Mouse (Mus musculus) layer of hippocampus, adult 2 months (tissue): ENCODE data around the gene Lrch2. TPM values are rescaled to one million over a fixed set of nuclear protein-coding genes. Genes with fewer than 3 reads are reported as not detected.
"Not testable (repeated sequence)": the region's sequence is repeated elsewhere in the genome, so short reads cannot be mapped to it uniquely, and the experiment has no call there.

Experiments
- DNase-seq, 2 experiments: peaks; one replicate each; pipeline ENCODE4 v3.0.0; 2022; ENCODE audit warnings: low spot score in 2 of 2
- H3K27ac ChIP-seq: fragments of 200-600 bp; 2 replicates; pipeline ENCODE4 v1.8.1; 2022
- H3K4me3 ChIP-seq: fragments of 200-600 bp; 2 replicates; pipeline ENCODE4 v1.8.1; 2022; ENCODE audit warnings: mild to moderate bottlenecking
- CTCF ChIP-seq: fragments of 200-600 bp; conservative IDR thresholded peaks from 2 replicates; pipeline ENCODE4 v1.8.1; 2022; ENCODE audit warnings: antibody characterized with exemption, mild to moderate bottlenecking, moderate library complexity
- long read RNA-seq, 2 experiments: library from polyadenylated mRNA; stranded (forward); transcript quantifications; one replicate each; pipeline ENCODE4 v2.0.0; 2021; ENCODE audit warnings: borderline mapping rate in 2 of 2
- total RNA-seq, 2 experiments: library from RNA; stranded (reverse); gene quantifications; 2 replicates each; pipeline ENCODE4 v1.2.3; 2021

The Lrch2 gene
- 10 to 100 TPM; 24.7 to 25.3 TPM for total RNA-seq
- long read RNA-seq, experiment 1, partial matches to known transcripts = 0 of 1 reads
- long read RNA-seq, experiment 1, other reads (novel, unspliced or antisense) = 1 of 1 reads
- long read RNA-seq, experiment 2, full-length matches to known transcripts = 1 of 1 reads
- long read RNA-seq, experiment 2, partial matches to known transcripts = 0 of 1 reads
- long read RNA-seq, experiment 2, other reads (novel, unspliced or antisense) = 0 of 1 reads

DNA sequence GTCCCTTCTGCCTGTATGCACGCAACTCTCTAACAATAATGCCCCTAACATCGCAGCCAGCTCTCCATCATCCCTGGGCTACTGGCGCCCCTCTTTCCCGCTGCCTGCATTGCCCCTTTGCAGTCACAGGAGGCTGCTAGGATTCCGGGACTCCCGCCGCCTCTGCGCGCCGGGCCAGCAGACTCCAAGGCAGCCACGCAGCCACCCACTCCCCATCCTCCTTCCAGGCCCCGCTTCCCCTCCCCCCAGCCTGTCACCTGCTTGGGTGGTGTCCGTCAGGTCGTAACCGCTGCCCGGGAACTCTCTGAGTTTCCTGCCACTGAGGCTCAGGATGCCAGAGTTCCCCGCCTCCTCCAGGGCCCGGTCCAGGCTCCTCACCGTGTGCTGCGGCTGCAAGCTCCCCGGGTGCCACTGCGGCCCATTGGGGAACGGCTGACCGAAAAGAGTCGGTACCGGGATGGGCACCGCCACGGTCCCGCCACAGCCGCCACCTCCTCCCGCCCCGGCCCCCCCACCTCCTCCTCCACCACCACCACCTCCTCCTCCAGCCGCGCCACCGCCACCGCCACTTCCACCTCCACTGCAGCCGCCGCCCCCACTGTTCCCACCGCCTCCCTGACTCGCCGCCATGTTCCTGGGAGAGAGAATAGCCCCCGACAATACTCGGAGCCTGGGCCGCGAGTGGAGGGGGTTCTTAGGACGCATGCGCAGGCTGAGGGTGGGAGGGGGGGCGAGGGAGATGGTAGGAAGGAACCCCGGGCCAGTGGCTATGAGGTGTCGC lies at the start of gene Lrch2:
Lrch2 (minus strand) TSS at position 661 of the 781 bp plus-strand sequence.
- peak; percentile 50 for TF ChIP-seq CTCF
- Histone ChIP-seq H3K4me3 (peak within 1 kb of the TSS; percentile 61), H3K27ac (peak within 1 kb of the TSS; percentile 82)
- DNase-seq = peak; percentile 29 to 41

DNA sequence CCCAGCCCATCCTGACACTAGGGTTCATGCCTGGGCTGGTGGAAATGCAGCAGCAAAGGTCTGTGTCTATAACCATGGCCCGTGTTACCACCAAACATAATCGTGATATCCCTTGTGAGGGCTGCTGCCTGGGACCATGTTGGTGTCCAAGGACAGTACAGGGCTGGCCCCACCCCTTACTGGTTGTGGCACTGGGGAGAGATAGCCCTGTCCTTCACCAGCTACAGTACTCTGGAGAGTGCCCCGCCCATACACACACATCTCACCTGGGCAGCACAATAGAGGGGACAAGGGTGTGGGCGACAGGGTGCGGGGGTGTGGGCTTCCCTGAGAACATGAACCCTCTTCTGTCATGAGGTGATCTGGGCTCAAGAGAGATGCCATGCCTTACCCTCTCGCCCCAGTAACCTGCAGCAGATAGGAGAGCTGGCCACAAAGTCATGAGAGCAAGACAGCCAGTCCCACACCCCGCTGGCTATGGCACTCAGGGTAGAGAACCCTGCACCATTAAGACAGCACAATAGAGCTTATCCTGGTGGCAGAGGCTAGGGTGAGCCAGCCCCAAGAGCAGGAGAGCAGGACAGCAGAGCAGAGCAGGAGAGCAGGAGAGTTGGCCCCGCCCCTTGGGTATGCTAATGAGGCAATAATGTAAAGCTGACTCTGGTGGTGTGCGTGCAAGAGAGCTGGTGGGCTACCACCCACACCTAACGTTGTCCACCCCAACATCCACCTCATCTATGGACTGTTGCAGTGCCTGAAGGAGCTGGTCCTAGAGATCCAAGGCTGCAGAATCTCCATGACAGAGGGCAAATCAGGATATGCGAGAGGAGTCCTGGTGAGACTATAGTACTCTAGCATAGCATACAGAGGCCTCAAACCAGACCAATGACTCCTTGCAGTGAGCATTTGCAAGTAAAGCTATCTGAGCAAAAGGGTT lies 12.7 kb downstream of the Lrch2 start:
- Histone ChIP-seq H3K27ac (no peak overlapping the region), H3K4me3 (no peak overlapping the region)
- DNase-seq = no peak
- no peak for TF ChIP-seq CTCF

DNA sequence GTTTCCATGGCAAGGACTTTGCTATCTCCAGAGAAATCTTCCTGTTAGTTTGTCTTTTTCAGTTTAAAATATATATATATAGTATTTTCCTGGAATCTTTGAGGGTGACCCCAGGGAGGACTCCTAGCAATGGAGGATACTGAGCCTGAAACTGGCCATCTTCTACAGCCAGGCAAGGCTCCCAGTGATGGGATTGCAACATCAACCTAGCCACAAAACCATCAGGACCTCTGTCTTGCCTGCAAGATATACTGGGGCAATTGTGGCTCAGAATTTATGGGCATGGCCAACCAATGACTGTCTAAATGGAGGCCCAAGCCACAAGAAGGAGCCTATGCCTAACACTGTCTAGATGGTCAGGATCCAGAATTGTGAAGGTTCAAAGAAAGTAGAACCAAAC lies 15.5 kb downstream of the Lrch2 start:
- DNase-seq = no peak
- H3K27ac ChIP-seq = no peak overlapping the region

DNA sequence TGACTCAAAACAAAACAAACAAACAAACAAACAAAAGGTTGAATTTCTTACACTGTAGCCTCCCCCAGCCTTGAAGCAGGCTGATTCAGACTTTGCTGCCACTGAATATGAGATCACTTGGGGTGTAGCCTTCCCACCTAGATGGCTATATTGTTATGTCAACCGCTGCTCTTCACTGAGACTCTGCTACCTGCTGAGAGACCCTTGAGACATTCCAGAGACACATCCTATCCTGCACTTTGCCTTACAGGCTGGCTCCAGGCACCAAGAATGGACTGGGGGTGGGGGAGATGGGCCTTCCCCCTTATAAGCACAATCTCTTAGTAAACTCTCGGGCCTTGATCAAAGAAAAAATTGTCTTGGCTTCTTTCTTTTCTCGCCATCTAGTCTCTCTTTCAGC lies 16.8 kb downstream of the Lrch2 start:
- not testable (repeated sequence) for DNase-seq, H3K4me3 ChIP-seq, H3K27ac ChIP-seq

More for the DNA sequence above, 15.5 kb downstream of the Lrch2 start:
- H3K4me3 ChIP-seq = no peak overlapping the region
- no peak for TF ChIP-seq CTCF

DNA sequence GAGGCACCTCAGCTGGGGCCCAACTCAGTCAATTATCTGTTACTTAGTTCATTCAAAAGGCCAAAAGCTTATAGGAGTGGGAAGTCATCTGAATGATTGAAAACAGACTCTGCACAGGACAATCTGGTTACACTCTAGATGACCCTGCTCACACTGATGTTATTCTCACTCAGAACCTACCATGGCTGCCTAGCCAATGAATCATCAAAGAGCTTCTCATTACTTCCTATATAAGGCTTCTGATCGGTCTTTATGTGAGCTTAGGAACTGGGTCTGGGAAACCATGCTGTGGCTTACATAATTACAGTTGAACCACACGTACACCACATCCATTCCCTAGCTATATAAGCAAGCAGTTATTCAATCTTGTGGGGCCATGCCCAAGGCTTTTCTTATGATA lies 18.3 kb downstream of the Lrch2 start:
- DNase-seq = no peak
- no peak overlapping the region for H3K27ac ChIP-seq
- TF ChIP-seq CTCF = no peak

DNA sequence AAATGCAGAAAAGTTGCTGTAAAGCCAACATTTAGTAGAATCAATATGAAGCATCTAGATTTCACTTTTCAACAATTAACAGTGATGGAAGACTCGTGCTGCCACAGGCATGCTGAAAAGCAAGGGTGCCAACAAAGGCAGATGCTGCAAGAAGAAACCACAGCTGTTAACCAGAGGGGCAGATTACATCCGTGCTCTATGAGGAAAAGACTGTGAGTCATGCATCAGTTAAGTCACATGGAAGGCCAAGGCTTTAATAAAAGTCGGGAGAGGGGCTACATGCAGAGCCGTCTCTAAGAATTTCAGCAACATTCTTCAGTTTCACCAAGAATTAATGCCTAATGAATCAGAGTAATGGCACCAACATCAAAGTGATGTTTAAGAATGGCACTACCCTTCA lies 22.2 kb downstream of the Lrch2 start:
- no peak for DNase-seq
- no peak overlapping the region for H3K27ac ChIP-seq
- H3K4me3 ChIP-seq = no peak overlapping the region
- TF ChIP-seq CTCF = no peak

More for the DNA sequence above, 18.3 kb downstream of the Lrch2 start:
- H3K4me3 ChIP-seq = no peak overlapping the region

DNA sequence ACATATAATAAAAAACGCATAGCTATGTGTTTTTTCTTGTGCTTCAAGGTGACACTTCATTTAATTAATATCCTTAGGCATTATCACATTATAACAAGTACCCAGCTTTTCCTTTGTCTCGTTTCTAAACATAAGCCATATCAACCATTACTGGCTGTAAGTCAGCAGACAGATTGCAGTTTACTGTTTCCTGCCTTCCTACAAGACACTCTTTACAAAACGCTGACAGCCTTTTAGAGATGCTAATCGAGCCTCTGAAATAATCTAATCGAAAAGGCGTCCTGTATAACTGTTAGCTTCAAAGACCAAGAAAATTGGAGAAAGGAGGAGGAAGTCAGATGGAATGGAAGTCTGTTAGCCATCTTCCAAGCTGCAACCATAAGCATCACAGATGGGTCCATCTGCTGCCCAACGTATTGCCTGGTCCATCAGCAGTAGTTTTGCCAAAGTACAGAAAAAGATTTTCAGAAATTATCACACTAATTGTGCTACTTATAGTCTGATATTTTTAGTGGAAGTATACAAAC lies 26.2 kb downstream of the Lrch2 start:
- Histone ChIP-seq H3K4me3 (no peak overlapping the region), H3K27ac (no peak overlapping the region)
- DNase-seq = peak in 1 of 2 experiments; percentile 16
- no peak for TF ChIP-seq CTCF

DNA sequence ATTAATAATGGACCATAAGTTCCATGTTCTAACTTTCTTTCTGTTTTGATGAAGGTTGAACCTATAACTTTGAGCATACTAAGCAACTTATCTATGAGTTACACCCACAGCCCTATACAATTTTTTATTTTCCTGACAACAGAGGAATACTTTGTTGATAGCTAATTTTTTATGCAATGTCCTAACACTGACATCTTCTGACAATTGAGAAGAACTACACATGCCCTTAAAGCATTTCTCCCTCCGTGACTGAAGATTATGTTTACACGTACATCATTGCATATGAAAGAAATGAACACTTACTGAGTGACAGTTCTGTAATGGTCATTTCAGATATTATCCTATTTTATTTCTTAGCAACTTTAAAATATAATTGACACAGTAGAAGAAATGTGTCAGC lies 64.3 kb downstream of the Lrch2 start:
- H3K4me3 ChIP-seq = no peak overlapping the region
- DNase-seq = no peak
- H3K27ac ChIP-seq = no peak overlapping the region
- peak; percentile 74 for TF ChIP-seq CTCF

DNA sequence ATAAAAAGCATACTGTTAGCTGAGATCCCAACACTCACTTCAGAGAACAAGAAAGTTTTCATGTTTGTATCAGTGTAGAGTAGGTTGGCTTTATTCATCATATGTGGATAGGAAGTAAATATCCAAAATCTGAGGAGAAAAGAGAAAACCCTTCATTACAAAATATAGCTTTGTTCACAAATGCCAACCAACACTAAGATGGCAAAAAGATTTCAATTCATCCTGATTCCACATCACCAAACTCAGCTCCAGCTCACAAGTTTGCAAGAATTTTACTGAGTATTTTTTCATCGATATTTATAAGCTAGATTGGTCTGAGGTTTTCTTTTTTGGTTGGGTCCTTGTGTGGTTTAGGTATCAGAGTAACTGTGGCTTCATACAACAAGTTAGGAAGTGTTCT lies 100.3 kb downstream of the Lrch2 start, which contains the start of gene Vmn1r239-ps:
Vmn1r239-ps (minus strand) TSS at position 101 of the 400 bp plus-strand sequence.
- not testable (repeated sequence) for DNase-seq, H3K4me3 ChIP-seq, H3K27ac ChIP-seq

DNA sequence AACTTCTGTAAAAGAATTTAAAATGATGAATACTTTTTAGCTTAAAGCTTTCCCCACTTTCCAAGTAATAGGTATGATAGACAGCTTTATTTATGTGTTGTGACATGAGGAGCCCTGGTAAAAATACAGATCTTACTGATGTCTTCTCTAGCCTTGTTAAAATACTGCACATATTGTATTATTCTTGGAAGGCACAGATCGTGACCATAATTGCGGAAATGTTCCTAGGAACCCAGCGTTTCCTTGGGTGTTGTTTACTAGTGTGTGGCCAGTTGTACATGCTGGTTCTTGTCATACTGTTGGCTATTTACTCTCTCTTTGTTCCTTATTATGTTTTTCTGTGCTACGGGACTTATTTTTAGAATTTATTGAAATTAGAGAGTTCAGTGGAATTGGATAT lies 110.5 kb downstream of the Lrch2 start:
- TF ChIP-seq CTCF = no peak

DNA sequence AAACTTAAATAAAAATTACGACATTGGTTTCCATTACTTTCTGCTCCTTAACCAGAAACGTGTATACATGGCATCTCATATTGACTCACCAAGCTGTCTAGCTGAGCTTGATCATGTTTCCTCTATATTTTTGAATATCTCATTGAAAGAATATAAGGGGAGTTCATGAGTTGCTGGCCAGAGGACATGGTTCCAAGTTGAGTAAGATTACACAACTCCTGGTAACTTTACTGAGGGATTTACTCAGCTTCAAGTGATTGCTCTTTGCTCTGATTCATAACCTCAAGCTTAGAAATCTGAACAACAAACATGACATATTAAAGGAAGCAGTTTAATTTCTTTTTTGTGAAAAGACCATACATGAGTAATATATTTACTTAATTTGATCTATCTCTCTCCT lies 118.5 kb downstream of the Lrch2 start:
- Histone ChIP-seq H3K27ac (no peak overlapping the region), H3K4me3 (no peak overlapping the region)
- DNase-seq = no peak
- no peak for TF ChIP-seq CTCF

More for the DNA sequence above, 110.5 kb downstream of the Lrch2 start:
- no peak overlapping the region for H3K27ac ChIP-seq
- DNase-seq = no peak
- H3K4me3 ChIP-seq = no peak overlapping the region

DNA sequence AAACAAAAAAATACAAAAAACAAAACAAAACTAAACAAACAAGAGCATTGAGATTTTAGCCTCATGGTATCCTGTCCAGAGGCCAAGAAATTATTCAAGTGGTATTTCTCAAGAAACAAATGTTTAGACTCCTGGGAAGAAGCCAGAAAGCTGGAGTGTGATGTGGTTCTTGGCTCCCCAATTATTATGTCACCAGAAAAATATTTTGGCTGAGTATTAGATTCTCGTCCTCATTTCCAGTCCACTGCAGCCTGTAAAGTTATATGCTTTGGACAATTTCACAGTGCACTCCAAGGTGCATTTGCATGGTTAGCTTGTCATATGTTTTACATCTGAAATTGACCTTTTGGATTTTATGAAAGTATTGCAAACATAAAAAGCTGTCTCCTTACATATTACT lies 124.1 kb downstream of the Lrch2 start:
- no peak overlapping the region for H3K27ac ChIP-seq
- DNase-seq = no peak
- no peak for TF ChIP-seq CTCF
- H3K4me3 ChIP-seq = no peak overlapping the region

DNA sequence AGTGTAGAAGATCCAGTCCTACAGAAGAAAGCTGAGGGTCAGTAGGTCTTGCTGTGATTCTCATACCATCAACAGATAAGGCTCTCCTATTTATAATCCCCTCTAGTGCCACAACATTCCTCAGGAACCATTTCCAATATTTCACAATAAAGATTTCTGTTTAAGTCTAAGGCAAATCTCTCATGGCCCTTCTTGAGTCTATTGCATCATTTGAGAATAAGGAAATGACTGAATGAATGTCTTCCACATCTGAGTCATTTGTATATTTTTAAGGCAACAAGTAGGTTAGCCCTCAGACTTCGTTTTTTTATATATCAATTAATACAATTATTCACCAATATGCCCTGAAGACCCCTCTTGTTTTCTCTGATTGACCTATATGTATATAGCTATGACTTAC lies 124.8 kb downstream of the Lrch2 start, which contains the start of gene Il13ra2:
Il13ra2 (minus strand) TSS at position 64 of the 400 bp plus-strand sequence.
- no peak for TF ChIP-seq CTCF

More for the DNA sequence above, 124.8 kb downstream of the Lrch2 start, which contains the start of gene Il13ra2:
- no peak for DNase-seq
- Histone ChIP-seq H3K4me3 (no peak within 1 kb of the TSS), H3K27ac (no peak within 1 kb of the TSS)

Other genes starting within 250 kb of the Lrch2 start
- 1 to 10 TPM in 1 of 2 experiments, under 1 TPM in 1; 0.29 to 1.4 TPM for gene Il13ra2, start 124.9 kb downstream of the Lrch2 start, total RNA-seq
- not detected for gene Vmn1r239-ps, start 100.4 kb downstream of the Lrch2 start, total RNA-seq
- gene Gm15128, start 211.9 kb upstream of the Lrch2 start, total RNA-seq = not detected